Mouse (Mus musculus) thymus, adult 2 months (tissue): ENCODE measurements at regions not wholly inside any gene's neighbourhood (a gene's known extent, or its start where the extent isn't known, plus 50 kb on each side); places are given as distances from the start of the nearest gene placed in this dataset.

Experiments used
- CTCF ChIP-seq: fragments of 200-500 bp; IDR thresholded peaks from 2 replicates; pipeline ENCODE4 v1.5.1; 2012; ENCODE audit warnings: mild to moderate bottlenecking, control low read depth, low read length, moderate library complexity, borderline replicate concordance; ENCODE audit not compliant: control insufficient read depth, poor library complexity, insufficient read depth; ENCODE audit errors: extremely low read depth
- POLR2A ChIP-seq: fragments of 200-500 bp; IDR thresholded peaks from 2 replicates; pipeline ENCODE4 v1.6.1; 2012; ENCODE audit warnings: mild to moderate bottlenecking, low read length, control low read depth, moderate library complexity; ENCODE audit not compliant: control insufficient read depth, poor library complexity, insufficient read depth; ENCODE audit errors: extremely low read depth

DNA sequence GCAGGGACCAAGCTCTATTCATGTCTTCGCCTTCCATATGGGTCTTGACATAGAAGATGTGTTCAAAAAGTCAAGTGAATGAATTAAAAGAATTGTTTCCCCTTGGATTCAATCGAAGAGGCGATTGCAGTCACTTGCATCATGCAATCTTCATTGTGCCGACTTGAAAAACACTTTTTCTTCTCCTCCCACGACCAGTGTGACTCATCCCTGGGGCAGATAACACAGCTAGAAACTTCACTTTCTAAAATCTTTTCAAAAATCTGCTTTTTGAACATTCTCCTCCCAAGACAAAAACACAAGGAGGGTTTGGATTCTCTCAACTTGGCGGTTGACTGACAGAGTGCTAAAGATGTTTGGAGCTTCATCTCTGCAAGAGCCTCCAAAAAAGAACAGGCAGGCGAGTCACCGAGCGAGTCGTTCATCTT, 67.2 kb upstream of the Arntl start:
- TF ChIP-seq POLR2A (no peak), CTCF (no peak)
